Mouse (Mus musculus) layer of hippocampus, postnatal 25 days (tissue): ENCODE data around the gene Vgf. TPM values are rescaled to one million over a fixed set of nuclear protein-coding genes. Genes with fewer than 3 reads are reported as not detected.

Experiments used
- DNase-seq, 2 experiments: peaks; one replicate each; pipeline ENCODE4 v3.0.0; 2022; ENCODE audit warnings: mixed read lengths in 2 of 2, low spot score in 1 of 2; ENCODE audit errors: extremely low spot score in 1 of 2
- microRNA-seq, 2 experiments: library from miRNA; unstranded; fragments of <30 nt; microRNA quantifications; one replicate each; pipeline ENCODE4 v1.2.0; 2021
- total RNA-seq, 2 experiments: library from RNA; stranded (reverse); gene quantifications; 2 replicates each; pipeline ENCODE4 v1.2.3; 2021

Vgf gene
- total RNA-seq, 2 experiments from 2014 or later, result 219 to 233 TPM

- no peak for DNase-seq
Measured at GRCm38 (mm10) chr5:137068711-137069110, 42.5 kb downstream of the Vgf start.

GRCm38 (mm10) chr5:137070881-137071605 is 44.9 kb downstream of the Vgf start:
- no peak for DNase-seq

GRCm38 (mm10) chr5:137072079-137072960 is 46.1 kb downstream of the Vgf start, which contains the start of gene Serpine1:
Gene Serpine1, minus strand, starts transcription at chr5:137072268.
- peak in 1 of 2 experiments; percentile 26 for DNase-seq

- DNase-seq, result no peak
Measured at GRCm38 (mm10) chr5:137073141-137073540, 46.9 kb downstream of the Vgf start.

GRCm38 (mm10) chr5:137074191-137074651 is 48.0 kb downstream of the Vgf start:
- no peak for DNase-seq

- DNase-seq, result no peak
Measured at GRCm38 (mm10) chr5:137075726-137076125, 49.5 kb downstream of the Vgf start.

- no peak for DNase-seq
Measured at GRCm38 (mm10) chr5:137076191-137076930, 50.2 kb downstream of the Vgf start.

GRCm38 (mm10) chr5:137077187-137077586 is 51.0 kb downstream of the Vgf start:
- no peak for DNase-seq

- DNase-seq, result no peak
Measured at GRCm38 (mm10) chr5:137078041-137078440, 51.8 kb downstream of the Vgf start.

GRCm38 (mm10) chr5:137078616-137079015 is 52.4 kb downstream of the Vgf start:
- no peak for DNase-seq

- no peak for DNase-seq
Measured at GRCm38 (mm10) chr5:137079849-137080248, 53.7 kb downstream of the Vgf start.

Small RNAs within 50 kb of the gene (microRNA-seq; reads per million reads assigned to microRNA genes)
- gene Mir702, result 422 to 511 reads per million in 2 experiments

Other genes with a start within 250 kb of the Vgf start
- gene Col26a1, start 143.2 kb upstream of the Vgf start, total RNA-seq, result 1 to 10 TPM; 3.5 to 4.7 TPM
- gene Ift22, start 118.2 kb upstream of the Vgf start, total RNA-seq, result 10 to 100 TPM; 82.1 to 84.3 TPM
- 100 to 1,000 TPM; 226 to 262 TPM for gene Fis1, start 73.1 kb upstream of the Vgf start, total RNA-seq
- gene Cldn15, start 59.8 kb upstream of the Vgf start, total RNA-seq, result under 1 TPM; 0.15 to 0.26 TPM
- gene Plod3, start 39.4 kb upstream of the Vgf start, total RNA-seq, result 10 to 100 TPM; 35.0 to 39.8 TPM
- gene Znhit1, start 38.4 kb upstream of the Vgf start, total RNA-seq, result 10 to 100 TPM; 75.4 to 90.7 TPM
- gene Ap1s1, start 19.7 kb downstream of the Vgf start, total RNA-seq, result 100 to 1,000 TPM; 262 to 327 TPM
- under 1 TPM; 0.27 to 0.52 TPM for gene Serpine1, start 45.9 kb downstream of the Vgf start, total RNA-seq
- 1 to 10 TPM; 4.8 to 5.4 TPM for gene Trim56, start 89.8 kb downstream of the Vgf start, total RNA-seq
- not detected for gene Muc3, start 122.9 kb downstream of the Vgf start, total RNA-seq
- 1 to 10 TPM; 1.6 to 5.4 TPM for gene Muc3a, start 186.0 kb downstream of the Vgf start, total RNA-seq